ENCODE assay signal across 20 mouse cellular contexts in genomic region chr13:39425944-39426343, GRCm38 (mm10).
DNase-seq lines count a peak whose midpoint lies in the region; TF ChIP-seq lines count a peak whose summit lies in the region.
"Had no signal": no experiment of that assay in that cellular context is flagged by ENCODE, and none has a peak within 500 bp of the region (broad histone marks: within the 10 kb centered on the region; RNA-seq: fewer than 3 reads in every experiment).

No protein-coding gene starts in this region.

- H3K4me1 ChIP-seq in testis, adult 2 months (ENCODE audit: control insufficient read depth, insufficient read depth, low read length) = no peaks in the 10 kb centered on the region; the same call in 1 of the 2 replicates
- H3K4me1 ChIP-seq: embryonic facial prominence, embryonic 12.5 days; heart, embryonic 13.5 days; hindbrain, embryonic 10.5 days; intestine, embryonic 15.5 days; lung, embryonic 15.5 days; neural tube, embryonic 13.5 days had no signal

- peak; percentile 8 for DNase-seq in adrenal gland, postnatal 14 days
- DNase-seq in adrenal gland, adult 8-10 months = no peak
- DNase-seq in left cerebral cortex, adult 2 months (ENCODE audit: extremely low spot score in 1 of 2, low spot score in 2 of 2) = no peak
- no peak for DNase-seq in left cerebral cortex, adult 18-20 months (ENCODE audit: low spot score in 2 of 2)
- no peak for DNase-seq in testis, postnatal 14 days (ENCODE audit: low spot score)
- no peak for DNase-seq in heart, postnatal 10 days
- DNase-seq in adrenal gland, postnatal 10 days = no peak
- DNase-seq: cerebellum, adult 11 months; gastrocnemius, postnatal 36 days; kidney, postnatal 36 days; layer of hippocampus, postnatal 36 days; right cerebral cortex, postnatal 4 days; thymus, postnatal 4 days had no signal

- H3K27me3 ChIP-seq in testis, adult 2 months (ENCODE audit: control insufficient read depth, insufficient read depth, low read length) = no peaks in the 10 kb centered on the region
- H3K27me3 ChIP-seq: embryonic facial prominence, embryonic 12.5 days; heart, embryonic 13.5 days; intestine, embryonic 15.5 days; lung, embryonic 15.5 days; neural tube, embryonic 13.5 days had no signal

- no peak for TF ChIP-seq POLR2A in testis, adult 2 months (IDR thresholded peaks at IDR 0.05; ENCODE audit: control insufficient read depth, low read depth, low read length)

- peak; percentile 19 for TF ChIP-seq CTCF in left cerebral cortex, adult 2 months (IDR thresholded peaks at IDR 0.05)
- peak; percentile 96; the same call in 1 of the 2 replicates for TF ChIP-seq CTCF in testis, adult 2 months (IDR thresholded peaks at IDR 0.05; ENCODE audit: control insufficient read depth, insufficient read depth, insufficient replicate concordance, low read depth, low read length)

- intact Hi-C loops in left cerebral cortex, adult 2 months (cut with DNase I) = no loop called here
- intact Hi-C loops in heart, postnatal 10 days (cut with DNase I) = no loop called here

- no peak overlapping the region for H3K27ac ChIP-seq in left cerebral cortex, adult 2 months
- no peak overlapping the region for H3K27ac ChIP-seq in testis, adult 2 months (ENCODE audit: control insufficient read depth, insufficient read depth, low read depth, low read length)
- H3K27ac ChIP-seq: embryonic facial prominence, embryonic 12.5 days; heart, embryonic 13.5 days; hindbrain, embryonic 10.5 days; intestine, embryonic 15.5 days; lung, embryonic 15.5 days; neural tube, embryonic 13.5 days had no signal

- H3K4me3 ChIP-seq in left cerebral cortex, adult 2 months = no peak overlapping the region
- H3K4me3 ChIP-seq in testis, adult 2 months (ENCODE audit: control insufficient read depth, low read depth, low read length) = no peak overlapping the region
- H3K4me3 ChIP-seq: embryonic facial prominence, embryonic 12.5 days; heart, embryonic 13.5 days; hindbrain, embryonic 10.5 days; intestine, embryonic 15.5 days; lung, embryonic 15.5 days; neural tube, embryonic 13.5 days had no signal

- no peaks in the 10 kb centered on the region for H3K36me3 ChIP-seq in testis, adult 2 months (ENCODE audit: control insufficient read depth, insufficient read depth, low read length)
- H3K36me3 ChIP-seq: embryonic facial prominence, embryonic 12.5 days; heart, embryonic 13.5 days; hindbrain, embryonic 10.5 days; intestine, embryonic 15.5 days; lung, embryonic 15.5 days; neural tube, embryonic 13.5 days had no signal
